Mouse (Mus musculus) regulatory T cell (primary cell): ENCODE measurements around the gene Drg1.
"Not testable (repeated sequence)": the region's sequence is repeated elsewhere in the genome, so short reads cannot be mapped to it uniquely, and the experiment has no call there.

Experiments
- in situ Hi-C: fragments of 300-600 bp; cut with MboI, MseI; formaldehyde crosslinking; loops from one replicate; pipeline ENCODE4 v1.15.1; 2025; ENCODE audit warnings: high pct_unique_total_duplicates

The Drg1 gene

GRCm38 (mm10) chr11:3227113-3227512, 39.1 kb downstream of the Drg1 start:
- in situ Hi-C loops: no loop called here

DNA sequence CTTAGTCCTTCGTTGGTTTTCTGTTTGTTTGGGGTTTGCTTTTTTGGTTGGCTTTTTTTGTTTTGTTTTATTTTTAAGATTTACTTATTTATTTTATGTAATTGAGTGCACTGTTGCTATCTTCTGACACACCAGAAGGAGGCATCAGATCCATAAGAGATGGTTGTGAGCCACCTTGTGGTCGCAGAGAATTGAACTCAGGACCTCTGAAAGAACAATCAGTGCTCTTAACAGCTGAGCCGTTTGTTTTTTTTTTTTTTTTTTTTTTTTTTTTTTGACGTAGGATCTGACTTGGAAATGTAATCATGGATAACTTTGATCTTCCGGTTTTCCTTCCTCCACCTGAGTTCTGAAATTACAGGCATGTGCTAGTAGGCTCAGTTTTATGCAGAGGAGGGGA, 43.1 kb downstream of the Drg1 start:
- in situ Hi-C loops: no loop called here

- in situ Hi-C loops: loop anchor here (5.0 kb wide), 1 partner anchor 35 kb away; no protein-coding TSS in a partner anchor
These were observed 53.7 kb downstream of the Drg1 start for GRCm38 (mm10) chr11:3212526-3212925.

DNA sequence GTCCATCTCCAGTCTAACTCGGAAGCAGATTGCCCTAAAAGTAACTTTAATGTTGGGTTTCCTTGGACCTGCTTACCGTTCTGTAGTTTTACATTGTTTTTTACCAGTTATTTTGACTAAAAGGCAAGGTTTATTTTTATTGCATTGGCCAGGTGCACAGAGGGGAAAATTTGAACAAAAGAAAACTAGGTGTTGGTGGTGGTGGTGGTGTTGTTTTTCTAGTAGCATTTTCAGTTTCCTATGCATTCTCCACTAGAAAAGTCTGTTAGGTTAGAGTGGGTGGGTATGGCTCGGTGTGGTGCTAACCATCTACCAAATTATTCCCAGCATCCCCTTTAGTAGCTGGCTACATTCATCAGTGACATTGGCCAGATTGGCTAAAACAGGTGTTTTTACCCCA, 59.4 kb downstream of the Drg1 start:
- in situ Hi-C loops: no loop called here

DNA sequence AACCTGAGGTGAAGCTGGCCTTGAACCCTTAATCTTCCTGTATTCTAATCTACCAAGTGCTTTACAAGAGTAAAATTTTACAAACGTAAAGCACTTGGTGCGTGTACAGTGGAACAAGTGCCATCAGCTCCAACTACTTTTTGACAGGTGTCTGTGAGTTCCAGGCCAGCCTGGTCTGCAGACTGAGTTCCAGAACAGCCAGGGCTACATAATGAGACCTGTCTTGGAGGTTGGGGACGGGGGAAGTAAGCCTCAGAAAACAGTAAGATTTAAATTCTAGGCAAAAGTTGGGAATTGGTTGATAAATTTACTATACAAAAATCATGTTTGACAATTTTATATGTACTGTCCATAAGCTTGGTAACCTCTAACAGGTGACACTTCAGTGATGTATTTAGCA, 61.0 kb downstream of the Drg1 start:
- in situ Hi-C loops: no loop called here

DNA sequence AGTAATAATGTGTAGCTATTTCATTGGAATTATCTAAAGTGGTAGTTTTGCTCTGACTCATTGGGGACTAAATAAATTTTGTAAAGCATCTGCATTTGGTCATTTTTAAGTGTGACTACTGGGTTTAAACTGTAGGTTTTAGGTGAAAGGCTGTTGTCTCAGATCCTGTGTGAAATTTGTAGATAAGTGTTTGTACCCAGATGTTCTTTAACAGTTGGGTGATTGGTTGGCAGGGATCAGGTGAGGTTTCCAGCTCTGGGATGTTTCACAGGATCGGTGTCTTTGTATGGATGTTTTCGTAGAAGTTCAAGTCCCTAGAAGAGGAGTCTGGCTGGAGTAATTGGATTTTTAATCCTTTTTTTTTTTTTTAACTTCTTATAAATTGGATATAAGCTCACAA, 62.4 kb downstream of the Drg1 start:
- in situ Hi-C loops: no loop called here

DNA sequence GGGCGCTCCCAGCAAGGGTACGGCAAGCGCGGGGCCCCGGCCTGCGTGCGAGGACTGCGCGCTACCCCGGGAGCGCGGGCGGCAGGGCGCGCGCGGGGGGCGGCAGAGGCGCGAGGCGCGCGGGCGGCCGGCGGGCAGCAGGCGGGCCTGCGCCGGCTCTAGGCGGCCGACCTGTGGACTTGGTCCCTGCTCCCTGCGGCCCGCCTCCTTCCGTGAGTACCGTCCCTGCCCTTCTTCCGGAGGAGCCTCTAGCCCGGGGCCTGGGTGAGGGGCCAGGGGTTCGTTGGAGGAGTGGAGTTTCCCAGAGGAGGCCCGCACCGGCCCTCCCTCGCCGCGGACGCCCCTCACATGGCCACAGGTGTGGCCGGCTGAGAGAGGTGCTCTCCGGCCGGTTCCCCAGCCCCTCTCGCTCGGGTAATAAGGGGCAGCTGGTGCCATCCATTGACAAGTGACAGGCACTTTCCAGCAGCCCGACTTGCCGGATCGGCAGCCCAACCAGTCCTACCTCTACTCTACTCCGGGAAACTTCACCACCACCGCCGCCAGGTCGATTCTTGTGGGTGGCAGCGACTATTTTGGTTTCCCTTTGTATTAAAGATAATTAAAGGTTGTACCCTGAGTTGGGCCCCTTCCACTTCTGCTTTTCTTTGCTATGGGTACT, 63.3 kb downstream of the Drg1 start:
- in situ Hi-C loops: no loop called here

DNA sequence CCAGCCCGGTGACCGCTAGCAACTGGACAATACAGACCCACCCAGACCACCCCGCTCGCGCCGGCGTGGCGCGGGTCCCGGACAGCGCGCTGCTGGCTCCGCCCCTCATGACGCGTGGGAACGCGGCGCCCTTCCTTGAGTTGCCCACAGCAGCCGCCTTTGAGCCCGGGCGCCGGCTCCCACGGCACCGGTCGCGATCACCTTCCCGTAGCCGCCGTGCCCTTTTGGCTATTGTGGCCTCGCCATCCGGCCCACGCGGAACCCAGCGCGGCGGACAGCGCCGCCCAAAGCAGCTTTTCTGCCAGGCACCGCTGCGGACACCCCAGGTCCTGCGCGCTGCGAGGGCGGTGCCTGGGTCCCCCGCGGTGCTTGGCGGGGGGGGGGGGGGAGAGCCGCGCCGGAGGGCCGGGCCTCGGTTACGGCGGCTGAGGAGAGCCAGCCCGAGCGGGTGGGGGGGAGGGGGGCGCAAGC, 63.9 kb downstream of the Drg1 start, which contains the start of gene Eif4enif1:
TSS of gene Eif4enif1 (plus strand) at position 162 of the 471 bp plus-strand sequence.
- in situ Hi-C loops: no loop called here

DNA sequence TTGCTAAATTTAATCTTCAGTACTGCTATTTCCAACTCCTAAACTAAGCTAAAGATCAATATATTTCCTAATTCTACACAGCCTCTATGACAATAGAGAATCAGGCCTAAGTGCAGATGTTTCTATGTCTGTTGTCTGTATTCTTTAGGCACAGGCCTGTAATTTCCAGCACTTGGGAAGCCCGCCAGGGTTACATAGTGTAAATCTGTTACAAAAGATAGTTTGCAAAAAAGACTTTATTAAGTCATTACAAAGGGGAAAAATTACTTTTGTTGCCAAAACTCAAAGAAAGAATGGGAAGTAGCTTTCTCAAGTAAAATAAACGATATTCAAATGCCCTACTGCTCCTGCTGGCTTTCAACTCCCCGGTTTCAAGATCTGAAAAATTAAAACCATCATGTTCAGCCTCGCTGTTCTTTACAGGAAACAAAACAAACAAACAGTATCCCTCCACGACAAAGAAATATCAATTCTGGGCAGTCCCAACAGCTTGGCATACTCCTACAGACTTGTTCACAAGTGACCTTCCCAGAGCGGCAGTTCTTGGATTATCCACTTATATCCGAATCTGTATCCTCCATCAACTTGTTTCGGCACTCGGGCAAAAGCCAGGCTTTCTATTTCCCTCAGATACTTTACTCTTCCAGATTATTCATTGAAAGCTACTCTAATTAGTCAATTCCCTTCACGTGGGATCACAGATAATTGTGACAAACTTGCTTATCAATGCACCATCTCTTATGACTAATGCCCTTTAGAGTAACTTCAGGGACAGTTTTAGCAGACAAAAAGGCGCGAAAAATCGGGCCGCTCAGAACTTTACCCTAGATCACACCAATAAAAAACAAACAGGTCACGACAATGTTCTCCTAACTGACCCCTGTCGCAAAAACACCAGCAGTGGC, 64.6 kb downstream of the Drg1 start:
- in situ Hi-C loops: no loop called here

DNA sequence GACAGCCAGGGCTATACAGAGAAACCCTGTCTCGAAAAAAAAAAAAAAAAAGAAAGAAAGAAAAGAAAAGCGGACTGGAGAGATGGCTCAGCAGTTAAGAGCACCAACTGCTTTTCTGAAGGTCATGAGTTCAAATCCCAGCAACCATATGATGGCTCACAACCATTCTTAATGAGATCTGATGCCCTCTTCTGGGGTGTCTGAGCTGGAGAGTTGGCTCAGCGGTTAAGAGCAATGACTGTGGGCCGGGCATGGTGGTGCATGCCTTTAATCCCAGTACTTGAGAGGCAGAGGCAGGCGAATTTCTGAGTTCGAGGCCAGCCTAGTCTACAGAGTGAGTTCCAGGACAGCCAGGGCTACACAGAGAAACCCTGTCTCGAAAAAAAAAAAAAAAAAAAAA, 65.6 kb downstream of the Drg1 start:
- in situ Hi-C loops: not testable (repeated sequence)

DNA sequence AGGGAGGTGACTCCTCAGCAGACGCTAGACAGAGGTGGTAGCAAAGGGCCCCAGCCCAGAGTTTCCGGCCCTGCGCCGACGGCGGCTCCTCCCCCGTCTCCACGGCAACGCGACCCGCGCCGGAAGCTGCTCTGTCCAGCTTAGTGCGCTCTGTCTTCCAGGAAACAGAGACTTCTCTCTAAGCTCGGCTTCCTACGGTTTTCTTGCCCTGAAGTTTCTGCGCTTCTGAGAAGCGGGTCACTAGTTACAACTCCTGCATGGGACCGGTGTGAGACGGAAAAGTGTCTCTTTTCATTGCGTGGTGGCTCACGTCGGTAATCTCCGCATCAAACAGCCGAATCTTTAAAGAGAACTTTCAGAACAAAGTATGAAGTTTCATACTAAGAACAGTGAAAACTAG, 72.9 kb downstream of the Drg1 start, which contains the start of gene Sfi1:
TSS of gene Sfi1 (minus strand) at position 101 of the 400 bp plus-strand sequence.
- in situ Hi-C loops: no loop called here

GRCm38 (mm10) chr11:3182707-3183106, 83.5 kb downstream of the Drg1 start:
- in situ Hi-C loops: not testable (repeated sequence)

DNA sequence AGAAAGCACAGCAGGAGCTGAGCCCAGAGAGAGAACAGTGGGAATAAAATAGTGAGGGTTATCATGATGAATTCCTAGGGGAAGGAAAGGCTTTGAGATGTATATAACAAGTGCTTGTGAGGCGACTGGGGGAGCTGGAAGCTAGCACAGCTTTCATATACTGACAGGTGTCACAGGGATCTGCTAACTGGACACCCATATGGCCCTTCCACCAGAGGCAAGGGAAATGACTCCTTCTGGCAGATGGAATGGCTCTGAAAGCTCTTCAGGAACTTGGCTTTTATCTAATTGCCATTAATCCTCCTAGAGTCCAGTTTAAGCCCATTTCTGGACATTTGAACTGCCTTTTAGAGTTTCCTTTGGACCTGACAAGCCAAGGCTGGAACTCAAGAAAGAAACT, 84.2 kb downstream of the Drg1 start:
- in situ Hi-C loops: not testable (repeated sequence)

- in situ Hi-C loops: not testable (repeated sequence)
These were observed 85.0 kb downstream of the Drg1 start for GRCm38 (mm10) chr11:3181250-3181649.

GRCm38 (mm10) chr11:3180510-3181160, 85.6 kb downstream of the Drg1 start:
- in situ Hi-C loops: not testable (repeated sequence)

DNA sequence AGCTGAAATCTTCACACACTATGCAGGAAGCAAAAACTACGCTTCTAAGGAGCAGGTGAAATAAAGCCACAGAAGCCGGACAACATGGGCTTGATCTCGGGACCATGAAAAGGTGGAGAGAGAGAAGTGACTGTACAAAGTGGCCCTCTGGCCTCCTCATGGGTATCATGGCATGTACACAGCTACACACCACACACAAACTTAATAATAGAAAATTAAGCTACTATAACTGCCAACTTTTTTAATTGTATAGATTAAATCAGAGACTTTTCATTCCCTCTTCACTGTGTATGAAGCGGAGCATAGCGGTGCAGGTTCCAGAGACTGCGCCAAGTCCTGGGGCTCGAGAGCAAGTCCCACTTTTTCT, 86.5 kb downstream of the Drg1 start:
- in situ Hi-C loops: not testable (repeated sequence)

DNA sequence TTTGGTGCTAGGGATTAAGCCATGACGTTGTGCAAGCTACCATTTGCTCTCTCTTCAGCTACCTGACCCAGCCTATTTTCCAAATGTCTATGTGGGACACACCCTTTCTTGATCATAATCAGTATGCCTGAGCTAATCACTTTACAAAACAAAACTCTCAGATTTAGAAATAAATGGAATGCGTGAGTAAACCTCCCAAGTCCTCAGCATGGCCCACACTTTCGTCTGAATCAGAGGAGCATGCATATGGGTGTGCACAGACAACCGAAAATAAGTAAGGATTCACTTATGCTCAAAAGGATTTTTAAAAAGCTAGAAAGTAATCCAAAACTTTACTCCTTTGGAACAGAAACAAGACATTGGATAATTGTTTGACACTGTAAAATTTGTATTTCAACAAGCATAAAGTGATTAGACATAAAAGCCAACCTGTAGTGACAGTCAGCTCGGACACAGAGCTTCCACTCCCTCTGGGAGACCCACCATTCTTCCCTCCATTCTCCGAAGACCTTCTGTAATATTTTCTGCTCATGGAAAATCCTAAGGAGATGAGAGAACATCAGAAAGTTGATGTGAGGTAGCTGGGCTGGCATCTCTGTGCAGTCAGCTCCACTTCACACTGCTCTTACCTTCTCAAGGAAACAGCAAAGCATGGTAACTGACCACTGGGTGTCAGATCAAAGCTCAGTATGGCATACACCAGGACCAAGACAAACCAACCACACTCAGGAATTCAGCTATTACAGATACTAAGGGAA, 87.1 kb downstream of the Drg1 start:
- in situ Hi-C loops: not testable (repeated sequence)

DNA sequence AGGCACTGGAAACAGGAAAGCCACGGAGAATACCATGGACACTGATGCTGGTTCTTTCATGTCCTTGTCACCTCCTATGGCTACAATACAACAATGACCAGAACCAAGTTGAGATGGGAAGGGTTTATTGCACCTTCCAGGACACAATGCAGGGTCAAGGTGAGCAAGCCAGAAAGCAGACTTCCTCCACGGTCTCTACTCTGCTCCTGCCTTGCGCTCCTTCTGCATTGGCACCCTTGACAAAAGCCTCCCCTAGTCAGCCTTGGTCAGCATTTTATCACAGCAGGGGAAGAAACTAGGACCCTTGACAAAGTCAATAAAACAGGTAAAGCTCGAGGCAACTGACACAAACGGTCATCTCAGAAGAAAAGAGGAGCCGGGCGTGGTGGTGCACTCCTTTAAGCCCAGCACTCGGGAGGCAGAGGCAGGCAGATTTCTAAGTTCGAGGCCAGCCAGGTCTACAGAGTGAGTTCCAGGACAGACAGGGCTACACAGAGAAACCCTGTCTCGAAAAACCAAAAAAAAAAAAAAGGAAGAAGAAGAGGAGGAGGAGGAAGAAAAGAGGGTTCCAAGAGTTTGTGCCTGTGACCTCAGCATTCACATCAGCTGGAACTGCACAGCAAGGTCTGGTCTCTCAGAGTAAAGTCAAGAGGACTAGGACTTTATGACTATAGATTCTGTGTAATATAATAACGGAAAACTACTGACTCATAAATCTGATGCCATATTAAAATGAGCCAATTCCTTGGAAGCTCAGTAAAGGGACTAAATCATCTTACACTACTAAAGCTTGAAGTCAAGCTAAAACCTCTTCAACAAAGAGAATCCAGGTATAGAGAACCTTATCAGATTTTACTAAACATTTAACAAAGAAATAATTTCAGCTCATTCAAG, 92.5 kb downstream of the Drg1 start:
- in situ Hi-C loops: loop anchor here (5.0 kb wide), 1 partner anchor 59 kb away; no protein-coding TSS in a partner anchor

DNA sequence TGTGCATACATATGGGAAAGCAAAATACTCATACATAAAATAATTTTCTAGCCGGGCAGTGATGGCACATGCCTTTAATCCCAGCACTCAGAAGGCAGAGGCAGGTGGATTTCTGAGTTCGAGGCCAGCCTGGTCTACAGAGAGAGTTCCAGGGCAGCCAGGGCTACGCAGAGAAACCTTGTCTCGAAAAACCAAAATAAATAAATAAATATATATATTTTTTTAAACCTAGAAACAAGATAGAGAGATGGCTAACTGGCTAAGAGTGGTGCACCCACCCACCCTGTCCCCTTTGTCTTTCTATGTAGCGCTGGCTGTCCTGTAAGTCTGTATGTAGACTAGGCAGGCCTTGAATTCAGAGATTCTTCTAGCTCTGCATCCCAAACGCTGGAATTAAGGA, 93.7 kb downstream of the Drg1 start:
- in situ Hi-C loops: loop anchor here (5.0 kb wide), 1 partner anchor 60 kb away; no protein-coding TSS in a partner anchor

DNA sequence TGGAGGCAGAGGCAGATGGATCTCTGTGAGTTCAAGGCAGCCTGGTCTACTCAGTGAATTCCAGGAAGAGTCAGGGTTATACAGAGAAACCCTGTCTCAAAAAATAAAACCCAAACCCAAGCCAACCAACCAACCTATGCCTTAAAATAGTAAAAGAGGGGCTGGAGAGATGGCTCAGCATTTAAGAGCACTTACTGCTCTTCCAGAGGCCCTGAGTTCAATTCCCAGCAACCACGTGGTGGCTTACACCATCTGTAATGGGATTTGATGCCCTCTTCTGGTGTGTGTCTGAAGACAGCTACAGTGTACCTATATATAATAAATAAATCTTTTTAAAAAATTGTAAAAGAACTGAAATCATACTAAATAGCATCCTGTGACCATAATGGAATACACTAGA, 94.3 kb downstream of the Drg1 start:
- in situ Hi-C loops: loop anchor here (5.0 kb wide), 1 partner anchor 60 kb away; no protein-coding TSS in a partner anchor
